Mouse (Mus musculus): ENCODE measurements at regions not wholly inside any gene's neighbourhood (a gene's known extent, or its start where the extent isn't known, plus 50 kb on each side); places are given as distances from the start of the nearest gene placed in this dataset.

- no peak for TF ChIP-seq POLR2A (IDR thresholded peaks at IDR 0.05; ENCODE audit: borderline replicate concordance, extremely low read depth, insufficient read depth, insufficient read length, poor library complexity, severe bottlenecking)
- TF ChIP-seq CTCF (IDR thresholded peaks at IDR 0.05; ENCODE audit: borderline replicate concordance, extremely low read depth, insufficient read depth, insufficient read length), result no peak
These were observed 582.1 kb downstream of the Rps29 start for GRCm38 (mm10) chr12:68576855-68577254.

Data from brain, embryonic 14.5 days (tissue).